Mouse (Mus musculus) mouse trophoblast stem cell (cell line): ENCODE data around the gene Skint3.
"Not testable (repeated sequence)": the region's sequence is repeated elsewhere in the genome, so short reads cannot be mapped to it uniquely, and the experiment has no call there.

Experiments used
- in situ Hi-C, 2 experiments: fragments of 300-500 bp; cut with MseI, MboI; formaldehyde crosslinking; loops; 2 replicates in 1 of 2; 3 replicates in 1 of 2; pipeline ENCODE4 v1.15.1; 2025

Skint3 gene

GRCm38 (mm10) chr4:112231945-112232344 lies at the start of gene Skint3:
TSS of gene Skint3 (plus strand) at chr4:112232245.
- in situ Hi-C loops: no loop called here

- in situ Hi-C loops: no loop called here
Measured at GRCm38 (mm10) chr4:112243416-112243815, 11.4 kb downstream of the Skint3 start.

GRCm38 (mm10) chr4:112243951-112244350 lies 11.9 kb downstream of the Skint3 start:
- in situ Hi-C loops: no loop called here

- in situ Hi-C loops: no loop called here
Measured at GRCm38 (mm10) chr4:112256022-112256421, 24.0 kb downstream of the Skint3 start.

GRCm38 (mm10) chr4:112287178-112287974 lies 55.3 kb downstream of the Skint3 start:
- in situ Hi-C loops: no loop called here

- in situ Hi-C loops: no loop called here
Measured at GRCm38 (mm10) chr4:112288396-112288795, 56.4 kb downstream of the Skint3 start.

- in situ Hi-C loops: no loop called here
Measured at GRCm38 (mm10) chr4:112302305-112302704, 70.3 kb downstream of the Skint3 start.

GRCm38 (mm10) chr4:112302855-112303509 lies 70.9 kb downstream of the Skint3 start:
- in situ Hi-C loops: no loop called here

- in situ Hi-C loops: not testable (repeated sequence)
Measured at GRCm38 (mm10) chr4:112349111-112349510, 117.1 kb downstream of the Skint3 start.
